Mouse (Mus musculus) layer of hippocampus, adult 9-11 months (tissue): Measurements from ENCODE around the gene Mybph.

Experiments used
- DNase-seq: peaks from one replicate; pipeline ENCODE4 v3.0.0; 2022

Mybph gene

GRCm38 (mm10) chr1:134193126-134193525, at the start of gene Mybph:
Gene Mybph, plus strand, starts transcription at chr1:134193448.
- no peak for DNase-seq

GRCm38 (mm10) chr1:134146066-134146465, 47.2 kb upstream of the Mybph start:
- DNase-seq = peak; percentile 34

- DNase-seq = no peak
Measured at GRCm38 (mm10) chr1:134150076-134150475, 43.2 kb upstream of the Mybph start.

- no peak for DNase-seq
Measured at GRCm38 (mm10) chr1:134150745-134151144, 42.5 kb upstream of the Mybph start.

GRCm38 (mm10) chr1:134151655-134152412, 41.4 kb upstream of the Mybph start:
- peak; percentile 73 for DNase-seq

GRCm38 (mm10) chr1:134152626-134153590, 40.3 kb upstream of the Mybph start:
- no peak for DNase-seq

- no peak for DNase-seq
Measured at GRCm38 (mm10) chr1:134154121-134154520, 39.1 kb upstream of the Mybph start.

GRCm38 (mm10) chr1:134154655-134155054, 38.6 kb upstream of the Mybph start:
- DNase-seq = no peak

- no peak for DNase-seq
Measured at GRCm38 (mm10) chr1:134160404-134160803, 32.8 kb upstream of the Mybph start.

- no peak for DNase-seq
Measured at GRCm38 (mm10) chr1:134161399-134161798, 31.8 kb upstream of the Mybph start.

GRCm38 (mm10) chr1:134162510-134163225, 30.6 kb upstream of the Mybph start:
- no peak for DNase-seq

GRCm38 (mm10) chr1:134163476-134163875, 29.8 kb upstream of the Mybph start:
- DNase-seq = no peak

- no peak for DNase-seq
Measured at GRCm38 (mm10) chr1:134164454-134164853, 28.8 kb upstream of the Mybph start.

GRCm38 (mm10) chr1:134166547-134166946, 26.7 kb upstream of the Mybph start:
- no peak for DNase-seq

GRCm38 (mm10) chr1:134167416-134168305, 25.6 kb upstream of the Mybph start:
- no peak for DNase-seq

- no peak for DNase-seq
Measured at GRCm38 (mm10) chr1:134168567-134168966, 24.7 kb upstream of the Mybph start.

GRCm38 (mm10) chr1:134168985-134169697, 24.1 kb upstream of the Mybph start:
- no peak for DNase-seq

GRCm38 (mm10) chr1:134173081-134173480, 20.2 kb upstream of the Mybph start:
- no peak for DNase-seq

- DNase-seq = no peak
Measured at GRCm38 (mm10) chr1:134177976-134178375, 15.3 kb upstream of the Mybph start.

- DNase-seq = no peak
Measured at GRCm38 (mm10) chr1:134182025-134182424, 11.2 kb upstream of the Mybph start, which contains the start of gene Chil1. Gene Chil1, plus strand, starts transcription at chr1:134182176.

- DNase-seq = no peak
Measured at GRCm38 (mm10) chr1:134184089-134184488, 9.2 kb upstream of the Mybph start.
